Mouse (Mus musculus) cerebellum, postnatal 4 days (tissue): ENCODE results near the gene Tshz2.
A peak's percentile ranks its signal among the peaks of the same experiment; 100 is the strongest.

Source experiments
- DNase-seq, 2 experiments: peaks; one replicate each; pipeline ENCODE4 v3.0.0; 2022; ENCODE audit warnings: low spot score in 2 of 2, mixed read lengths in 1 of 2

Tshz2 gene

GRCm38 (mm10) chr2:169869468-169869867, 236.7 kb downstream of the Tshz2 start:
- no peak for DNase-seq

DNA sequence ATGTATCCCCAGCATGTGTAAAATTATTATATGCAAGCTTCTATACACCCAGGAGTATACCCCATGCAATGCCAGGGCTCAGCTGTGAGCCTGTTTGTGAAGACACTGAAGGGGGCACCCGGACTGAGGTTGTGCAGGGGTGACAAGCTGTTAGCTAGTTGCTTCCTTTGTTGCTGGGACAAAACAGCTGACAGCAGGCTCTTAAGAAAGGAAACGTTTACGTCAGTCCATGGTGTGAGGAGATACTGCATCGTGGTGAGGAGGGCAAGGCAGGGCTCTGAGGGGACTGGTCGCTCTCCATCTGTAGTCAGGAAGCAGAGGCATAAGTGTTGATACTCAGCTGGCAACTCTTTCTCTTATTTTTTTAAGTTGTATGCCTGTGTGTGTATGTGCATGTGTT, 237.7 kb downstream of the Tshz2 start:
- no peak for DNase-seq

DNA sequence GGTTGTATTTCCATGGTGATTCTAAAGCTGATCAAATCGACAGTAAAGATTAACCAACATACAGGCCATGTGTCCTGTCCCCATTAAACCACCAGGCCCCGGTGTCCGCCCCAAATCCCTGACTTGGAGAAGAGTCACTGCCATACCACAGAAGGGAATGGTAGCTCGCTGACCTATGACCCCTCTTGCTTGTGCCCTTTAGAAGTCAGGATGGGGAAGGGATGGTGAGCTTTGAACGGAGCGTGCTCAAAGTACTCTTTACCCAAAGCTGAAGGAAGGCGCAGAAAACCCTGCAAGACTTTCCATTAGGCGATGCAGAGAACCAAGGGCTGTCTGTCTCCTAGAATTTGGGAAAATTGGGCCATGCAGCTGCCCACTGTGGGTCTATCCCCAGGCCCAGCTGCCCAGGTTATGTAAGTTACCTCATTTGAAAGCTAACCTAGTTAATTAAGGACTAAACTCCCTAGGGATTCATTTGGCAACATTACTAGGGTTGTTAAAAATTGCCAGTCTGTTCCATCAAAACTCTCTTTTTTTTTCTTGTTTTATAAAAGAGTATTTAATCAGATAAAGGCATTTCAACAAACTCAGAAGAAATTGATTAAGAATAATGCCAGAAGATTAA, 238.7 kb downstream of the Tshz2 start:
- no peak for DNase-seq

DNA sequence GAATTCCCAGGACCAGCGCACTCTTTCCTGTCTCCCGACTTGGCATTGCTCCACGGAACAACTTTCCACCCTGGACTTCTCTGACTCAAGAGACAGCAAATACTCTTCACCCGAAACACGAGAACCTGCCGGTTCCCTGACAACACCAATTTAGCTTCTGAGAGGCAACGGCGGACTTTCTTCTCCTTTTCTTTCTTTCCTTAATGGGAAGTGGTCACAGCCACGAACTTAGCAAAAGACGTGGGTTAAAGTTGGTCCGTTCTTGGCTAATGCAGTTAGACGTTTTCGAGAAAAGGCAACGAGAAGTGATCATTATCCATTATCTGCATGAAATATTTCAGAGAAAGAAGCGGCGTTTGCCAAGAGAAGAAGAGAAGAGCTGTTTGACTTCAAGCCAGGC, 240.6 kb downstream of the Tshz2 start:
- DNase-seq, result no peak

DNA sequence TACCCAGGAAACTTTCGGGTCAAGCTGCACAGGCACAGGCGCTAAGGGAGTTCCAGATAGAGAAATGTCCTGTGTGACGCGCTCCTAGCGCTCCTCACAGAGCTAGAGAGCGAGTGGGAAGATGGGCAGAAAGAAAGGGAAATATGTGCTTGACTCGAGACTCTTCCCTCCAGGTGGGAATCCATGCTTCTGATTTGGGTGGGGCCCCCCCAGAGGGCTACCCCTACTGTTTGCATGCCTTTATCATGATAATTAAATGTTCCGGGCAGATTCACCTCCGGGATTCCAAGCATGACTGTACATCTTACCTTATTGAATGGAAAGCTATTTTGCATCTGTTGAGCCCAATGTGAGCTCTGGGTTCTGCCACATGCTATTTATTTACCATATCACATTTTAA, 255.1 kb downstream of the Tshz2 start:
- no peak for DNase-seq

DNA sequence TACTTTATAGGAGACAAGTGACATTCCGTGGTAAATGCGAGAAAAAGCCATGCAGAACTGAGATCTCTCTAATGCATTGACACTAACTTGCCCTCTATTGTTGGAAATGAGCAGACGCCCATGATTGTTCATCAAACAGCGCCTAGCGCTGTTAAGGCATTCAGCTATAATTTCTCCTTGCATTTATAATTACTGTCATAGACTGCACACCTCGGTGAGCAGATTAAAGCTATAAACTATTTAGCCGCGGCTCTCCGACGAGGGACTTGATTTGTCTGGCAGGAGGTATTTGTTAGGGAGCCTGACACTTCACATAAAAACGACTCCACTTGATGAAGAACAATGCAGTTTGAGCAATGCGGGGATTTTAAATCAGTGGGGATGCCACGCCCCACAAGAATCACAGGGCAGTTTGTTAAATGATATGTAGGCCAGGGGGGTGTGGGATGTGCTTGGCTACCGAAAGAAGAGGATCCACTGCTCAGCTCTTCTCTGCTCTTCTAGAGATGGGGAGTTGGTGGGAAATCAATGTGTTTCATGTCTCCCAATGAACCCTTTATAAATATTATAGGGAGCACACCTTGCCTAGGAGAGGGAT, 259.7 kb downstream of the Tshz2 start:
- no peak for DNase-seq

- no peak for DNase-seq
Measured at GRCm38 (mm10) chr2:169902896-169903295, 270.1 kb downstream of the Tshz2 start.

DNA sequence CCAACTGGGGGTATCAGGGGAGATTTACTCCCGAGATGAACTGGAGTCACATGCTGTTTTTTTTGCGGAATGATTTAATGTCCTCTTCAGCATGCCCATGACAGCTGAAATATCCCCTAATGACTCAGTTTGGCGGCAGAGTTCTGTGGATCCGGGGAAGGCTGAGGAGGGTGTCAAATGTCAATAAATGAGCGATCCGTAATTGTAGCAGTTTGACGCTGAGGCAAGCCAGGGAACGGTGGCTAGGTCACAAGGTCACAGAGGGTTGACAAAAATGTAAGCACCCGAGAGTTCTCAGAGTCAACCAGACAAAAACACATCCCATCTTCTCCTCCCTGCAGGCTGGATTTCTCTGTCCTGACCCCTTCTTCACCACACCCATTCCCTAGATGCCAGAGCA, 273.6 kb downstream of the Tshz2 start:
- DNase-seq, result no peak

- no peak for DNase-seq
Measured at GRCm38 (mm10) chr2:169907979-169908378, 275.2 kb downstream of the Tshz2 start.

- no peak for DNase-seq
Measured at GRCm38 (mm10) chr2:169910606-169911005, 277.8 kb downstream of the Tshz2 start.

DNA sequence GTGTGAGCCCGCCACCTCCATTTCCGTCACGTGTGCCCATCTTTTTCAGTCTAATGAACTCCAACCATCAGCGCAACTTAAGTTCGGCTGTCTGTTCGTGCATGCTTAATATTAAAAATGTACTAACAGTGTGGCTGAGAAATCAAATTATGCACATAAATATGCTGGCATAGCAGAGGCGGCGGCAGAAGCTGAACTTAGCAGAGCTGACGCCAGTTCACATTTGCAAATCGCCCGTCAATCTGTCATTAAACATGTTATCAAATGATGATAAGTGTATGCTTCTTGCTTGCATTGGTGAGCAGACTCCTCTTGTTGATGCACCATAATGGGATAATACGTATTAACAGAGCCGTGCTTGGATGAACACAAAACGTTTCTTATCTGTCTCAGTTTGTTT, 280.0 kb downstream of the Tshz2 start:
- DNase-seq, result no peak

DNA sequence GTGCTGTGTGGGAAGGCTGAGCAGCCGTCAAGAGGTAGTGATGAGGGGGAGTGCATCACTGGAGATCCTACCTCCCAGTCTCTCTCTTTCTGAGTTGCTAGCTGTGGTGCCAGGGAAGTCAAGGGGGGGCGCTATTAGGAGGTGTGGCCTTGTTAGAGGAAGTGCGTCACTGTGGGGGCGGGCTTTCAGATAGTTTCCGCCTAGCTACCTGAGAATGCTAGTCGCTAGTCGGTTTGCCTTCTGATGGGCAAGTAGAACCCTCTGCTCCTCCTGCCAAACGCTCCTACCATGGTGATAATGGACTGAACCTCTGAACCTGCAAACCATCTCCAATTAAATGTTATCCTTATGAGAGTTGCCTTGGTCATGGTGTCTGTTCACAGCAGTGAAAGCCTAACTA, 282.1 kb downstream of the Tshz2 start:
- DNase-seq, result no peak

GRCm38 (mm10) chr2:169915326-169915725, 282.5 kb downstream of the Tshz2 start:
- no peak for DNase-seq

DNA sequence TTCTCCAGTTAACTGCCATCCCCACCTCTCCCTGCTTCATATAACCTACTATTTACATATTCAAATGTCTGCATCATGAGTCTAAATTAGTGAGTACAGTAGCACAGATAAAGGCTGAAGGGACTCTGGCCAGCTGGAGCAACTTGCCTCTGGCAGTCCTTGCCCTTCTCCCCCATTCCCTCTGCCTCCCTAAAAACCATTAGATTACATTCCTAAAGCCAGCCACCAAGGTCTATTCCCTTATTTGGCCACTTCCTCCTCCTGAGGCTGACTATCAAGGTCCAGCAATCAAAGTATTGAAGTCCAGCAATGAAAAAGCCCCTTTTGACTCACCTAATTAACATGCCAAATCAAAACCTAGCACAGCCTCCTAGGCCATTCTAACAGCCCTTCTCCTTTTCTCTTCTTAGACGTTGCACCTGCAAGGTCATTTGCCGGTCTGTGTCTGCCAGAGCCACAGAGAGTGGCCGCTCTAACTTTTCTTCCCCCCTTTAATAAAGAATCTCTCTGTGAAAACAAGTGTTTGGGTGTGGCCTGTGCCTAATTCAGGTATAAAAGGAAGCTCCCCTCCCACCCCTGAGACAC, 286.4 kb downstream of the Tshz2 start:
- DNase-seq, result no peak

GRCm38 (mm10) chr2:169924177-169924810, 291.5 kb downstream of the Tshz2 start:
- DNase-seq, result no peak

DNA sequence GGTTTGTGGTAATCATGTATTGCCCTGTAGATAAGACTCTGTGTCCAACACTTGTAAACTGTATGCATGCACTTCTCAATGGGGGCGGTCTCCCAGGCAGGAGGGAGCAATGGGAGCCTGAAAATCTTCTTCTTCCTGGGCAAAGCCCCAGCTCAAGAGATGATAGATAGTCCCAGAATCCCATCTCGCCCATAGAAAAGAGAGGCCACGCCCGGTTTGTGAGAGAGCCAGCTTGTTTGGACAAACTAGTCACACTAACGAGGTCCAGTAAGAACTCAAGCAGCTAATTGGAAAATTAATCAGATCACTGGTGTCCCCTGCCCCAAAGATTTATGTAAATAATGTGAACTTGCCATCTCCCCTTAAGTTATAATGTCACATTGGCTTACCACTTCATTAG, 292.7 kb downstream of the Tshz2 start:
- DNase-seq, result no peak

GRCm38 (mm10) chr2:169926016-169926415, 293.2 kb downstream of the Tshz2 start:
- no peak for DNase-seq

GRCm38 (mm10) chr2:169927401-169927800, 294.6 kb downstream of the Tshz2 start:
- no peak for DNase-seq

DNA sequence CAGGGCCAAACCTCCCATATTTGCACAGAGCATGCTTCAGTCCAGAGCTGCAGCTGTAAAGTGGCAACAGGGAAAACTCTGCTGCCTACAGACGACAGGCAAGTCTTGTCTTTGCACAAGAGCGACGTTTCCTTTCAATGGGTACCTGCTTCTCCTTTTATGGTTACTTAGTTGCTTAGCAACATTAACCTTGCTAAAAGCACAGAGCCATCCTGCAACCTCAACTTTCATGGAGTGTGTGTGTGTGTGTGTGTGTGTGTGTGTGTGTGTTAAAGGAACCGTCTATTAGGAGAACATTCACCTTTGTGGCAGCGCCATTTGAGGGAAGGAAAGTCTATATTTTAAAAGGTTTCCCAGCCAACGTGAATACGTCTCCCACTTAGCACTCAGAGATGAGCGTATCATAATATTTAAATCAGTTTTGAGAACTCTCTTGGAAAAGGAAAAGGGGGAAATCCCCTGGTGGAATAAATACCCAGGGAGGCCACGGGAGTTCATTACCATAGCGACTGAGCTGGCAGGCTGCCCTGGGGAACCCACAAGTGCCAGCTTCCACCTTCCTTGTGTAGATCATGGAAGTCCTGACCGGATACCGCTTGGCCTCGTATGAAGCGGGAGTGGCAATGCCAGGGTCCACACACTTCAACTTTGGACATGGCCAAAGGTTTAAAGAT, 295.8 kb downstream of the Tshz2 start:
- peak in 1 of 2 experiments; percentile 26 for DNase-seq

GRCm38 (mm10) chr2:169929540-169930497, 297.0 kb downstream of the Tshz2 start:
- peak in 1 of 2 experiments; percentile 33 for DNase-seq

DNA sequence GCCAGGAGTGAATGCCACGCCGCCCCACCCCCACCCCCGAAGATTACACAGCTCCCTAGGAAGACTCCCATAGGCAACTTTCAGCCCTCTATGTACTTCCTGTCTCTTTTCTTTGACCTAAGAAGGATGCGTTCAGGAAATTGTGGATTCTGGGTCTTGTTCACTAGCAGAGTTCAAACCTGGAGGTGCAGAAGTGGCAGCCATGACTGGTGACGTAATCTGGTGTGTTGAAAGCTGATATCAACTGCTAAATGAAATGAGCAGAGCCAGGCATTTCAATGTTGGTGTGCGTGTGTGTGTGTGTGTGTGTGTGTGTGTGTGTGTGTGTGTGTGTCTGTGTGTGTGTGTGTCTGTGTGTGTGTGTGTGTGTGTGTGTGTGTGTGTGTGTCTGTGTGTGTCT, 302.8 kb downstream of the Tshz2 start:
- DNase-seq, result no peak
